Mouse (Mus musculus): ENCODE data around the gene Nploc4. TPM values are rescaled to one million over a fixed set of nuclear protein-coding genes. Genes with fewer than 3 reads are reported as not detected.
A peak's percentile ranks its signal among the peaks of the same experiment; 100 is the strongest.
"Not testable (repeated sequence)": the region's sequence is repeated elsewhere in the genome, so short reads cannot be mapped to it uniquely, and the experiment has no call there.

Nploc4 gene
- polyA plus RNA-seq, 1 experiment from 2014 or later = 51.4 TPM

GRCm38 (mm10) chr11:120349986-120350702, 87.4 kb downstream of the Nploc4 start:
- H3K4me1 ChIP-seq (ENCODE audit: insufficient read depth) = peaks cover 19% of the 10 kb centered on the region
- peak overlapping the region; percentile 100 for H3K27ac ChIP-seq (ENCODE audit: low read depth)
- H3K4me3 ChIP-seq (ENCODE audit: low read depth, low read length) = peak overlapping the region; percentile 100
- peak overlapping the region; percentile 100 for H3K9ac ChIP-seq
- under 1% methylated on average over 67 of the region's 68 CpGs for WGBS
- no peaks in the 10 kb centered on the region for H3K9me3 ChIP-seq (ENCODE audit: low read depth, low read length)
- 0 out of 2 replicates have a peak, but pooled peaks have one; percentile 14 for TF ChIP-seq CTCF (IDR thresholded peaks at IDR 0.05; ENCODE audit: low read depth)
- peak; percentile 96 for DNase-seq
- H3K36me3 ChIP-seq (ENCODE audit: insufficient read depth) = peaks cover 24% of the 10 kb centered on the region
- H3K27me3 ChIP-seq (ENCODE audit: insufficient read depth, low read length) = no peaks in the 10 kb centered on the region; the same call in 1 of the 2 replicates
- peak overlapping the region; percentile 95 for H3K4me2 ChIP-seq
- peak; percentile 83 for ATAC-seq (ENCODE audit: insufficient read depth)

- peak overlapping the region; percentile 100 for H3K27ac ChIP-seq (ENCODE audit: low read depth)
- WGBS = 2% methylated on average over 16 of the region's 16 CpGs
- H3K4me1 ChIP-seq (ENCODE audit: insufficient read depth) = peaks cover 15% of the 10 kb centered on the region
- no peak for TF ChIP-seq CTCF (IDR thresholded peaks at IDR 0.05; ENCODE audit: low read depth)
- peak overlapping the region; percentile 95 for H3K4me2 ChIP-seq
- H3K27me3 ChIP-seq (ENCODE audit: insufficient read depth, low read length) = no peaks in the 10 kb centered on the region; the same call in 1 of the 2 replicates
- peak; percentile 1; the same call in 1 of the 2 replicates for ATAC-seq (ENCODE audit: insufficient read depth)
- H3K9ac ChIP-seq = peak overlapping the region; percentile 100
- H3K36me3 ChIP-seq (ENCODE audit: insufficient read depth) = peaks cover 27% of the 10 kb centered on the region
- DNase-seq = peak; percentile 71
- no peaks in the 10 kb centered on the region for H3K9me3 ChIP-seq (ENCODE audit: low read depth, low read length)
- peak overlapping the region; percentile 100 for H3K4me3 ChIP-seq (ENCODE audit: low read depth, low read length)
Observed at GRCm38 (mm10) chr11:120349371-120349985, 88.0 kb downstream of the Nploc4 start.

- no peak for TF ChIP-seq CTCF (IDR thresholded peaks at IDR 0.05; ENCODE audit: low read depth)
- no peaks in the 10 kb centered on the region; the same call in 1 of the 2 replicates for H3K27me3 ChIP-seq (ENCODE audit: insufficient read depth, low read length)
- WGBS = 2% methylated on average over 39 of the region's 53 CpGs
- H3K4me3 ChIP-seq (ENCODE audit: low read depth, low read length) = peak overlapping the region; percentile 100
- H3K4me1 ChIP-seq (ENCODE audit: insufficient read depth) = peaks cover 15% of the 10 kb centered on the region
- peak overlapping the region; percentile 95 for H3K4me2 ChIP-seq
- H3K9me3 ChIP-seq (ENCODE audit: low read depth, low read length) = no peaks in the 10 kb centered on the region
- H3K9ac ChIP-seq = peak overlapping the region; percentile 100
- DNase-seq (peak; percentile 74), ATAC-seq (ENCODE audit: insufficient read depth) (no peak; the same call in 1 of the 2 replicates)
- H3K36me3 ChIP-seq (ENCODE audit: insufficient read depth) = peaks cover 27% of the 10 kb centered on the region
- H3K27ac ChIP-seq (ENCODE audit: low read depth) = peak overlapping the region; percentile 100
Observed at GRCm38 (mm10) chr11:120348684-120349370, 88.7 kb downstream of the Nploc4 start.

GRCm38 (mm10) chr11:120347791-120348683, 89.5 kb downstream of the Nploc4 start, which contains the start of gene Actg1:
Actg1 (minus strand) TSS chr11:120348542.
- DNase-seq (peak; percentile 97), ATAC-seq (ENCODE audit: insufficient read depth) (peak; percentile 61)
- Histone ChIP-seq H3K4me3 (ENCODE audit: low read depth, low read length) (peak within 1 kb of the TSS; percentile 100), H3K36me3 (ENCODE audit: insufficient read depth) (peaks cover 27% of the 10 kb centered on the region), H3K9me3 (ENCODE audit: low read depth, low read length) (no peaks in the 10 kb centered on the region), H3K27ac (ENCODE audit: low read depth) (peak within 1 kb of the TSS; percentile 100), H3K4me2 (peak within 1 kb of the TSS; percentile 95), H3K4me1 (ENCODE audit: insufficient read depth) (peaks cover 13% of the 10 kb centered on the region), H3K27me3 (ENCODE audit: insufficient read depth, low read length) (no peaks in the 10 kb centered on the region; the same call in 1 of the 2 replicates), H3K9ac (peak within 1 kb of the TSS; percentile 100)
- WGBS = 3% methylated on average over 101 of the region's 103 CpGs
- TF ChIP-seq CTCF (IDR thresholded peaks at IDR 0.05; ENCODE audit: low read depth) = no peak

- peak overlapping the region; percentile 100 for H3K4me3 ChIP-seq (ENCODE audit: low read depth, low read length)
- peaks cover 27% of the 10 kb centered on the region for H3K36me3 ChIP-seq (ENCODE audit: insufficient read depth)
- H3K27me3 ChIP-seq (ENCODE audit: insufficient read depth, low read length) = no peaks in the 10 kb centered on the region; the same call in 1 of the 2 replicates
- H3K4me2 ChIP-seq = peak overlapping the region; percentile 95
- no peak for ATAC-seq (ENCODE audit: insufficient read depth)
- H3K9ac ChIP-seq = peak overlapping the region; percentile 100
- no peak for DNase-seq
- TF ChIP-seq CTCF (IDR thresholded peaks at IDR 0.05; ENCODE audit: low read depth) = no peak
- H3K9me3 ChIP-seq (ENCODE audit: low read depth, low read length) = no peaks in the 10 kb centered on the region
- H3K27ac ChIP-seq (ENCODE audit: low read depth) = peak overlapping the region; percentile 100
- under 1% methylated on average over 9 of the region's 10 CpGs for WGBS
- H3K4me1 ChIP-seq (ENCODE audit: insufficient read depth) = peaks cover 9% of the 10 kb centered on the region
Observed at GRCm38 (mm10) chr11:120347301-120347700, 90.2 kb downstream of the Nploc4 start.

- H3K9me3 ChIP-seq (ENCODE audit: low read depth, low read length); H3K4me1 ChIP-seq (ENCODE audit: insufficient read depth); H3K27ac ChIP-seq (ENCODE audit: low read depth); DNase-seq; H3K27me3 ChIP-seq (ENCODE audit: insufficient read depth, low read length); ATAC-seq (ENCODE audit: insufficient read depth): not testable (repeated sequence)
- Histone ChIP-seq H3K36me3 (ENCODE audit: insufficient read depth) (peaks cover 24% of the 10 kb centered on the region), H3K9ac (peak overlapping the region; percentile 60), H3K4me3 (ENCODE audit: low read depth, low read length) (peak overlapping the region; percentile 52), H3K4me2 (peak overlapping the region; percentile 77)
- 44% methylated on average over 8 of the region's 13 CpGs for WGBS
Observed at GRCm38 (mm10) chr11:120346383-120347034, 91.0 kb downstream of the Nploc4 start.
